Mouse (Mus musculus) neural tube, embryonic 11.5 days (tissue): ENCODE measurements at regions not wholly inside any gene's neighbourhood (a gene's known extent, or its start where the extent isn't known, plus 50 kb on each side); places are given as distances from the start of the nearest gene placed in this dataset.

Experiments
- ATAC-seq: fragments of 200-750 bp; cut with Nextera tagmentation; 2 replicates; pipeline ENCODE4 v1.8.0; 2017; ENCODE audit warnings: moderate number of reproducible peaks, mild to moderate bottlenecking, moderate TSS enrichment, moderate library complexity; ENCODE audit not compliant: insufficient read depth, low FRiP score, low TSS enrichment
- DNase-seq: peaks from one replicate; pipeline ENCODE4 v3.0.0-alpha.2; 2015; ENCODE audit warnings: low spot score
- H3K27ac ChIP-seq: fragments of 300-500 bp; sonication (generic); 2 replicates; pipeline ENCODE4 v1.5.1; 2014; ENCODE audit warnings: low read depth, mild to moderate bottlenecking, low read length
- H3K27me3 ChIP-seq: fragments of 300-500 bp; sonication (generic); 2 replicates; pipeline ENCODE4 v1.6.1; 2014; ENCODE audit warnings: mild to moderate bottlenecking, low read length, mixed read lengths; ENCODE audit not compliant: control insufficient read depth, insufficient read depth
- H3K36me3 ChIP-seq: fragments of 300-500 bp; sonication (generic); 2 replicates; pipeline ENCODE4 v1.6.1; 2014; ENCODE audit warnings: mild to moderate bottlenecking, low read length, moderate library complexity, mixed read lengths; ENCODE audit not compliant: control insufficient read depth, insufficient read depth
- H3K4me1 ChIP-seq: fragments of 300-500 bp; sonication (generic); 2 replicates; pipeline ENCODE4 v1.6.1; 2014; ENCODE audit warnings: low read length, mixed read lengths; ENCODE audit not compliant: control insufficient read depth, insufficient read depth
- H3K4me2 ChIP-seq: fragments of 300-500 bp; sonication (generic); 2 replicates; pipeline ENCODE4 v1.6.1; 2014; ENCODE audit warnings: low read depth, mild to moderate bottlenecking, moderate library complexity
- H3K4me3 ChIP-seq: fragments of 300-500 bp; sonication (generic); 2 replicates; pipeline ENCODE4 v1.5.1; 2014; ENCODE audit warnings: low read depth, low read length
- H3K9ac ChIP-seq: fragments of 300-500 bp; sonication (generic); 2 replicates; pipeline ENCODE4 v1.6.1; 2014; ENCODE audit warnings: mild to moderate bottlenecking, low read length
- H3K9me3 ChIP-seq: fragments of 300-500 bp; sonication (generic); 2 replicates; pipeline ENCODE4 v1.6.1; 2016; ENCODE audit warnings: low read length; ENCODE audit not compliant: control insufficient read depth
- WGBS: fragments of 180-500 bp; shearing (Covaris S2); extraction: QIAGEN DNeasy Blood & Tissue Kit; methylation state at CpG from one replicate; pipeline ENCODE4 v1.1.7; 2014; 5-methylcytosine and 5-hydroxymethylcytosine counted together

DNA sequence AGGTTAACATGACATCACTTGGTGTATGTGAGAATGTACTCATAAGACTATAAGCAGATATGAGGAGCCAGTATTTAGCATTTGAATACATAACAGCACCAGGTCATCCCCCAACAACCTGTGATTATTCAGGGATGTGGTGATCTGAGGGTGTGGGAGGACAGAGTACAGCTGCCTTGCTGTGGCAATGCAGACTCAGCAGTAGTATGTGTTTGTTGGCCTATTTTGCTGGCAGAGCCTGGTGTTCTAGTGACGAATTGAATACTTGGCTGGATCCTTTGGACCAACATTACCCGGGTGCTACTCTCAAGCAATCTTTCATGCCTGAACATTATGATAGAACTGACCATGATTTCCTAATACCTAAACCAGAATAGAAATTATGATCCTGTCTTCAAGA lies 409.1 kb upstream of the Actbl2 start:
- Histone ChIP-seq H3K4me1 (no peaks in the 10 kb centered on the region), H3K4me2 (no peak overlapping the region), H3K9ac (no peak overlapping the region), H3K4me3 (no peak overlapping the region), H3K27ac (no peak overlapping the region), H3K36me3 (no peaks in the 10 kb centered on the region), H3K9me3 (no peaks in the 10 kb centered on the region), H3K27me3 (no peaks in the 10 kb centered on the region)
- DNase-seq (no peak), ATAC-seq (no peak)
- 93% methylated on average over 2 of the region's 2 CpGs for WGBS

DNA sequence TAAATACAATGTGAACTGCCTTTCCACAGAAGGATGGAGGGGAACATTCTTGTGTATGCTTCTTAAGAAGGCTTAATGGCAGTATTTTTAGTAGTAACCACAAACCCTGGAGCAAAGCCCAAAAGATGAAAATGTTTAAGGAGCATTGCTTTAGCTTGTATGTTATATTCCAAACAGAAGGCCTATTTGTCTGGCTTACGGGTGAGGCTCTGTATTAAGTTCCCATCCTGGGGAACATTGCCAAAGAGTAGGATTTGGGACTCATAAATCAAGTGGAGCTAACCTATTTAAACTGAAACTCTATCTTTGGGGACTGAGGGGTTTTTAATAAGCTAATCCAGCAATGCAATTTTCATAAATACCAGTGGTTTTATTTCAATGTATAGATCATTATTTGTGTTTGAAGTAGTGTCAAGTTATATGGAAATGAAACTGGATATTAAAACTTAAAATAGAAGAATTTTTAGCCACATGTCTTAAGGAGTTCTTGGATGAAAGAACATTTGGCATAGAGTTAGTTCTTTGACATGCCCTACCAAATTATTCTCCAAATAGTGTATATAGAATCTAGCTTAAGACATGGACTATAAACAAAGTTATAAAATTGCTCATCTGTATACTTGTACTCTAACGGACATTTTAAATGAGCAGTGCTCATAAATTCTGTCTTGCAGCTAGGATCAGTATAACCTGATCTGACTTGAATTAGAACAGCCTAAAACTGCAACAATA lies 401.7 kb upstream of the Actbl2 start:
- Histone ChIP-seq H3K27ac (no peak overlapping the region), H3K4me2 (no peak overlapping the region), H3K27me3 (no peaks in the 10 kb centered on the region), H3K9me3 (no peaks in the 10 kb centered on the region), H3K36me3 (no peaks in the 10 kb centered on the region), H3K9ac (no peak overlapping the region), H3K4me1 (no peaks in the 10 kb centered on the region), H3K4me3 (no peak overlapping the region)
- WGBS, result 77% methylated on average over 2 of the region's 2 CpGs
- ATAC-seq (no peak), DNase-seq (no peak)

DNA sequence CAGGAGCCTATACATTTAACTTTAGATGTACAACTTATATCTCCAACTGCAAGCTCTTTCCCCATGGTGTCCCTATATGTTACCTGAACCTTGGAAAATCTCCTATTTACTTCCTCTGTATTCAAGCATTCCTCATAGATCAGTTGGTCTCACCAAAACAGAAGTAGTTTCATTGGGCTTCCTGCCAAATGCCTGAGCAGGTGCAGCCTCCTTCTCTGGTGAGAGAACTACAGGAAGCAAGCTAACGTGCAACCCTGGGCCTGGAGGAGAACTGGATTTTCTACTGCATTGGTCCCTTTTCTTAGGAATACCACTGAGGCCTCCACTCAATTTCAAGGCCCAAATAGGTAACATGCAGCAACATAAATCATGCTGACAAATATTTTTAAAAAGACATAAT lies 400.6 kb upstream of the Actbl2 start:
- no peak for ATAC-seq
- no peaks in the 10 kb centered on the region for H3K36me3 ChIP-seq
- H3K27ac ChIP-seq, result no peak overlapping the region
- H3K9ac ChIP-seq, result no peak overlapping the region
- H3K4me1 ChIP-seq, result no peaks in the 10 kb centered on the region
- H3K4me2 ChIP-seq, result no peak overlapping the region
- H3K27me3 ChIP-seq, result no peaks in the 10 kb centered on the region
- no peak overlapping the region for H3K4me3 ChIP-seq
- DNase-seq, result no peak
- 71% methylated on average over 1 of the region's 1 CpGs for WGBS
- H3K9me3 ChIP-seq, result no peaks in the 10 kb centered on the region

DNA sequence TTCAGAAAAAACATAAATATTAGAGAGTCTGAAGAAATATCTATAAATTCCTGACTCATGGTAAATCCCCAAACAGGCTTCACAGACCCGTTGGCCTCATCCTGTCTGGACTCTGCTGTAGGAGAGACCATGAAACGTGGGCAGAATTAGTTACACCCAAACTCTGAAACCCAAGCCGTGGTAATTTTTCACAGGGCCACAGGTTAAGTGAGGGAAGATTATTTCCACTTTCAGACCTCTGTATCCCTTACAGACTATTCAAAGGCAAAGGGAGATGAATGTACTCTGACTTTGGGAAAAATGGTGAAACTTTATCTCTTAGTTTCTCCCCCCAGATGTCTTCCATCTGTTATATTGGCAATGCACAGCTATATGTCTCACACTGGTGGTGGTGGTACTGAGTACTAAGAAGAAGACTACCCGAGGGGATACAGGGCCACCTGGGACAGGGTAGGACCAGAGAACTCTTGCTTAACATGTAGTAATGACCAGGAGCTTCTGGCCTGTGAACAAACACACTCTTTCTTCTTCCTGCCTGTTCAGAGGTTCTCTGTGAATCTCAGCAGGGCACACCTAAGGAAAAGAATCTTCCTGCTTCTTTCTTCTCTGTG lies 388.8 kb upstream of the Actbl2 start:
- Histone ChIP-seq H3K4me1 (no peaks in the 10 kb centered on the region), H3K27me3 (no peaks in the 10 kb centered on the region), H3K4me2 (no peak overlapping the region), H3K9me3 (no peaks in the 10 kb centered on the region), H3K4me3 (no peak overlapping the region), H3K36me3 (no peaks in the 10 kb centered on the region), H3K9ac (no peak overlapping the region), H3K27ac (no peak overlapping the region)
- ATAC-seq, result 0 out of 2 replicates have a peak, but pooled peaks have one; percentile 13
- no peak for DNase-seq
- 56% methylated on average over 4 of the region's 4 CpGs for WGBS

DNA sequence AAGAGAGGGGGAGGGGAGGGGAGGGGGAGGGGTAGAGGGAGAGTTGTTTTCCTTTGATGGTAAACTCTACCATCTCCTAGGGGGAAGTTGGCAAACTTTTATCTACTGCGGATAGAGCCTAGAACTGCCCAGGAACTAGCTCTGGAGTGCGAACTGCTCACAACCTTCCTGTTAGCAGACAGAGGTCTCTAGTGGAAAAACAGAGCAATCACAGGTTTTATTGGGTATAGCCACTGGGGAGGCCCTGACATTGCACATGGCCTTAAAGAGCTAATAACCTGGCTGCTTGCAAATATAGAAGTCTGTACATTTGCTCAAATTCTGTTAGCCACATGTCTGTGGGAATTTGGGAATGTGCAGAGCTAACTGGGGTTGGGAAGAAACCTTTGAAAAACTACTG lies 388.1 kb upstream of the Actbl2 start:
- H3K27ac ChIP-seq, result no peak overlapping the region
- WGBS, result 52% methylated on average over 2 of the region's 2 CpGs
- DNase-seq (no peak), ATAC-seq (no peak)
- H3K4me3 ChIP-seq, result no peak overlapping the region
- no peaks in the 10 kb centered on the region for H3K9me3 ChIP-seq
- H3K4me1 ChIP-seq, result no peaks in the 10 kb centered on the region
- H3K4me2 ChIP-seq, result no peak overlapping the region
- H3K36me3 ChIP-seq, result no peaks in the 10 kb centered on the region
- no peak overlapping the region for H3K9ac ChIP-seq
- no peaks in the 10 kb centered on the region for H3K27me3 ChIP-seq

DNA sequence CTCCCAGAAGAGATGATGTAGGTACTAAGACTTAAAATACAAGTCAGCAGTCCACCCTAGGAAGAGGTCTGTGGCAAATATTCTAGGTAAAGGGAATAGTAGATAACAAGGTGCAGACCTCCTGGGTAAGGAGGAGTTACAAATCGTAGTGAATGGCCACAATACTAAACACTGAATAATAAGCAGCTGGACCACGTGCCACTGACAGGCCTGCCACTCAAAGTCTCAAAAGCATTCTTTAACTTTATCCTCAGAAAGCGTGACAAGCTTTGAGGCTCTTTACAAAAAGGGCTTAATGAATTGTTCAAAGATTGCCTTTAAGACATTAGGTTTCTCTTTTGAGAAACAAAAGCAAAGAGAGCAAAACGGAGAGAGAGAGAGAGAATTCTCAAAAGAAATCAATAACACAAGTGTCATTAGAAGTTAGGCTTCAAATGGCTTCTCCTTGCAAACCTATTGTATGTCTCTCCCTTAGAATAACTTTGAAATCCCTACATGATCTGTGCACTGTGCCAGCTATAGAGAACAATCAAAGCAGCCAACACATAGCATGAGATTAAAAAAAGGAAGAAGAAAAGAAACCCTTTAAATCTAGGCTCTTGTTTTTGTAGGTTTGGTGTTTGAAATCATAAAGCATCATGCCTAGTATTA lies 383.6 kb upstream of the Actbl2 start:
- H3K27me3 ChIP-seq, result no peaks in the 10 kb centered on the region
- no peak for DNase-seq
- no peak overlapping the region for H3K9ac ChIP-seq
- no peak for ATAC-seq
- H3K4me2 ChIP-seq, result no peak overlapping the region
- no peak overlapping the region for H3K4me3 ChIP-seq
- no peaks in the 10 kb centered on the region for H3K36me3 ChIP-seq
- 33% methylated on average over 4 of the region's 4 CpGs for WGBS
- no peaks in the 10 kb centered on the region for H3K9me3 ChIP-seq
- peaks cover 3% of the 10 kb centered on the region; the same call in 1 of the 2 replicates for H3K4me1 ChIP-seq
- H3K27ac ChIP-seq, result no peak overlapping the region

DNA sequence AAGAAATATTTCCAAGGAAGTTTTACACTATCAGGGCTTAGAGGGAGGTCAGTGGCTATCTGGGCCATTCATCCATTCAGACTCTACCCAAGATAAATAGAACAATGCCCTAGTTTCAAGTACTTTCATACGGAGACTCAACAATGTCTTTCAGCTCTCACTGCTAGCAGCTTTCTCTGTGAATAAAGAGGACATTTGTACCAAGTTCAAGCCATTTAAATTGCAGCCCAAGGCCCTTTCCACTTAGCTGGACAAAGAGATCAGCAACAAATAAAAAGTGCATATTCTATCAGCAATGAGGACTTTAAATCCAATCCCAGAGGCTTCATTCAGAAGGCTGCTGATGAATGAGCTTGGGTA lies 383.1 kb upstream of the Actbl2 start:
- Histone ChIP-seq H3K4me1 (peaks cover 3% of the 10 kb centered on the region; the same call in 1 of the 2 replicates), H3K9me3 (no peaks in the 10 kb centered on the region), H3K36me3 (no peaks in the 10 kb centered on the region), H3K4me3 (no peak overlapping the region), H3K27ac (no peak overlapping the region), H3K27me3 (no peaks in the 10 kb centered on the region), H3K4me2 (no peak overlapping the region), H3K9ac (no peak overlapping the region)
- 19% methylated on average over 1 of the region's 1 CpGs for WGBS
- ATAC-seq (0 out of 2 replicates have a peak, but pooled peaks have one; percentile 15), DNase-seq (no peak)

DNA sequence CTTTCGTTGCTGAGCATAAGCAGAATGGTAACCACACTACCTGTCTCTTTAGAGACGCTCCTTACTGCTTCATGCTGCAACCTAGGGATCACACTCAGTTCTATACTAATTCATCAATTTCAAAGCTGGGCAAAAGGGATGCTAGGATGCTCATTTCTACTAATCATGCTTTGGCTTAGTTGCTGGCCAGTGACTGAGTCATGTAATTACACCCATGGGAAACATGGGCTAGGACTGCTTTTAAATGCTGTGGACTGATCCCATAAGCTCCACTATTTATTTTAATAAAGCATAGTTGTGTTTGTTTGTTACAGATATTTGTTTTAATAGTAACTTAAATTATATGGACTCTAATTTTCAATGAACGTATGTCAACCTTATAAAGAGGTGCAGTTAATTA lies 373.2 kb upstream of the Actbl2 start:
- Histone ChIP-seq H3K4me1 (no peaks in the 10 kb centered on the region), H3K4me2 (no peak overlapping the region), H3K27me3 (no peaks in the 10 kb centered on the region), H3K36me3 (no peaks in the 10 kb centered on the region), H3K4me3 (no peak overlapping the region), H3K9me3 (no peaks in the 10 kb centered on the region), H3K27ac (no peak overlapping the region), H3K9ac (no peak overlapping the region)
- 82% methylated on average over 3 of the region's 3 CpGs for WGBS
- no peak for DNase-seq
- no peak for ATAC-seq

DNA sequence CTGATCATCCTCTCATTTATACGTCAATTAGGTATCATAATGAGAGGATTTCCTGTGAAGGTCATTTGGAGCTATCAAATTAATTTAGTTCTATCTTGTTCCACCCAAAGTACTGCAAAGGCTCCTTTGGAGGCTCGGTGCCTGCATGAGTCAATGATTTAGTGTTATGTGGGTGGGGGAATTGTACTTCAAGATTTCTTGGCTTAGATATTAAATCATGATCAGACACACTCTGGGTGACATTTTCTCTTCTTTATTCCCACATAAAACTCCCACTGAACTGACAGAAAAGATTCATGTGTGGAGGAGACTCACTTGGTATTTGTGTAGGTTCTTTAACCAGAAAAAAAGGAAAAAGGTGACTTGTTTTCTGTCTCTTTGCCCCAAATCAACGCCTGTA lies 372.6 kb upstream of the Actbl2 start:
- H3K4me3 ChIP-seq, result no peak overlapping the region
- no peak overlapping the region for H3K9ac ChIP-seq
- H3K27ac ChIP-seq, result no peak overlapping the region
- no peaks in the 10 kb centered on the region for H3K36me3 ChIP-seq
- H3K4me2 ChIP-seq, result no peak overlapping the region
- no peaks in the 10 kb centered on the region for H3K27me3 ChIP-seq
- WGBS, result 61% methylated on average over 3 of the region's 3 CpGs
- no peaks in the 10 kb centered on the region for H3K4me1 ChIP-seq
- DNase-seq (no peak), ATAC-seq (no peak)
- H3K9me3 ChIP-seq, result no peaks in the 10 kb centered on the region
